Mouse (Mus musculus): ENCODE data around the gene Sypl.
A peak's percentile ranks its signal among the peaks of the same experiment; 100 is the strongest.
"Not testable (repeated sequence)": the region's sequence is repeated elsewhere in the genome, so short reads cannot be mapped to it uniquely, and the experiment has no call there.

Sypl gene

DNA sequence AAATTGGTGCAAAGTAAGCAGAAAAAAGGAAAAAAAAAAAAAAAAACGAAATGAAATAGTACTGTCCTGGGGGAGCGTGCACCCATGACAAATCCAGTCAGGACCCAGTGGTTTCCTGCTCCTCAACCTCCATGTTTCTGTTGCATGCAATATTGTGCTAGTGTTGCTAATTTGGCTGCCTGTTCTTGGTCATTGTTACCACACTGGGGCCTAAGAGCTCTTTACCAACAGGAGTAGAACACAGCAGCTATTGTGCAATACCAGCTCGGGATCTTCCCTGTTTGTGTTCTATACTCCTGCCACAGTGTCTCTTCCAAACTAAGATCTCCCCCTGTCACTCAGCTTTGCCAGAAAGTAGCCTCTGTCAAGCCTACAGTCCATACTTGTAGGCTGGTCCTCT lies 9.7 kb upstream of the Sypl start:
- no peak for DNase-seq (ENCODE audit: low spot score)

DNA sequence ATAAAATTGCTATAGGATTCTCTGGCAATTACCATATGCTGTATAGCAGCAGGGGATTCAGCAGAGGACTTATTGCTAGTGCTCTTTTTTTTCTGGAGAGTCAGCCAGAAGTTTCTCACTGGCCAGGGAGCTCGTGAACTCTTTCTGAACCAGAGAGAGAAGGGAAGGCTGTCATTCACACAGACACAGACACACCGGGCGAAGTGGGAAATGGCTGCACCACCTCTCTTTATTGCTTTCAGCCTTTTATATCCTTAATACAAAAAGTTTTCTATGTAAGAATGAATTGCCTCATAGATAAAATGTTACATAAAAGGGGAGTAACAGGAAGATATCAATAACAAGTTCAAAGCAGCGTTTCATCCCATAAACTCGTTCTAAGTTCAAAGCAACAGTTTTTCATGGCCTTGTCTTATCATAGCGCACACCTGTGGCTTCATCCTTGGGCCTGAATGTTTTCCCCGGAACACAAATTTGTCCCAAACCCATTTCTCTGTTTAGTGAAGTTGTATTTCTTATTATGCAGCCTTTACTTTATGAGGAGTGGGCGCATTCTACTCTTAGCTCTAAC lies 8.7 kb upstream of the Sypl start:
- no peak for DNase-seq (ENCODE audit: low spot score)

DNA sequence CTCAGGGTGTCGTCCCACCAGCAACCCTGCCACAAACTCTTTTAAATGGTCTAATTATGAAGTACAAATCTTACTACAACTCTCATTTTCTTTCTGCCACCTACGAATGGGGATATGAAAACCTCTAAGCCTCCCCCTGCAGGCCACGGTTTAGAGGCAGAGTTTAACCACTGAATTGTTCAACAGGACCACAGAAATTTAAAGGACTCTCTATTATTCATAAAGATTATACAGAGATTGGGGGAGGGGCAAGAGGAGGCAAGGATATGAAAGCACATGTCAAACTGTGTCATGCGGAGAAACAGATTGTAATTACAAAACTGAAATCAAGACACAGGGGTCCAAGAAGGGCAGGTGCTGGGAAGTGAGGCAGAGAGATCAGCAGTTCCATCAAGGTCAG lies 7.3 kb upstream of the Sypl start:
- DNase-seq (ENCODE audit: low spot score): no peak

DNA sequence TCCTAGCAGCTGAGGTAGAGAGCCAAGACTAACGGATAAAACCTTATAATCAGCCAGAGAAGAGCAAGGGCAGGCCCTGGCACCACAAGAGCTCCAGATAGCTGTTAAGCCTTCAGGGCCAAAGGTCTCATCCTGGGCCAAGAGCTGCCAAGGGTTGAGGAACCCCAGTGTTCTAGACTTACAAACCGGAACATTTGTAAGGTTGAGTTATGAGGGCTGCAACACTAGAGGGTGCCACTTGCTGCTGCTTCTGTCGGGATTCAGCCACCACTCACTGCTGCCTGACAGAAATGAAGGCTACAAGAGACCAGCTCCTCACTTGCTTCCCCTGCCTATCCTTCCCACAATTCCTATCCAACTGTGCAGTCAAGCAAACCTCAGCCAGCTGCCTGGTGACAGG lies 1.3 kb upstream of the Sypl start:
- DNase-seq (ENCODE audit: low spot score): peak; percentile 41

- DNase-seq (ENCODE audit: low spot score): no peak
These were observed 625 bp upstream of the Sypl start for GRCm38 (mm10) chr12:32953066-32953465.

GRCm38 (mm10) chr12:32954216-32955021 lies 728 bp downstream of the Sypl start:
- DNase-seq (ENCODE audit: low spot score): peak; percentile 61

DNA sequence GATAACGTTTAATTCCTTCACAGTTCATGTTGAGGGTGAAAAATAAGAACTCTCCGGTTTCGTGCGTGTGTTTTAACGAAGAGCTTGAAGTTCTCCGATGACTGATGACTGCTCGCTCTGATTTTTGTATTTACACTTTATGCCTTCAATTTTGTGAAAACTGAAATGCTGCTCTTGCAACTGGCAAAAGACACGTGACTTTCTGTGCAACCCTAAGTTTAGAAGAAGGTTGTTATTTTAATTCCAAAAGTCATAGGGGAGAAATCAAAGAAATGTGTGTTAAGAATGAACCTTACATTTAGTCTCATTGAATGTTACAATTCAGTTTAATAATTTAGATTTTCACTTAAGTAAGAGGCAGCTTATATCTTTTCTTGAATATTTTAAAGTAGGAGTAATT lies 1.3 kb downstream of the Sypl start:
- no peak for DNase-seq (ENCODE audit: low spot score)

- no peak for DNase-seq (ENCODE audit: low spot score)
These were observed 3.5 kb downstream of the Sypl start for GRCm38 (mm10) chr12:32957211-32957610.

- DNase-seq (ENCODE audit: low spot score): no peak
These were observed 8.4 kb downstream of the Sypl start for GRCm38 (mm10) chr12:32962132-32962531.

- no peak for DNase-seq (ENCODE audit: low spot score)
These were observed 10.2 kb downstream of the Sypl start for GRCm38 (mm10) chr12:32963858-32964257.

DNA sequence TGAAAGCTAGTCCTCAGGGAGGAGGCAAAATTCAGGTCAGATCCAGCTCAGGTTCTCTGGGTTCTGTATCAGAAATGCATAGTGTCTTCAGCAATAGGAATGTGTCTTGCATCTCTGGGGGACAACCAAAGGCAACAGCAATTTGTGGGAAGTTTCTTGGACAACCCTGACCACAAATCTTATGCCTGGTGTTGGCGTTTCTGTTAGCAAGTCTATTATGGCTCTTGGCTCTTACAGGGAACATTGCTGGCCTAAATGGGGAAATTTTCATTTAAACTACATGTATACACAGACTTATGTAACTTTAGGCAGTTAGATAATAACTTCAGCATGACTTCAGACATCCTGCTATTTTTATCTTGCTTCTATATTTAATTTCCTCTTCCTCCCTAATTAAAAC lies 18.6 kb downstream of the Sypl start:
- DNase-seq (ENCODE audit: low spot score): no peak

DNA sequence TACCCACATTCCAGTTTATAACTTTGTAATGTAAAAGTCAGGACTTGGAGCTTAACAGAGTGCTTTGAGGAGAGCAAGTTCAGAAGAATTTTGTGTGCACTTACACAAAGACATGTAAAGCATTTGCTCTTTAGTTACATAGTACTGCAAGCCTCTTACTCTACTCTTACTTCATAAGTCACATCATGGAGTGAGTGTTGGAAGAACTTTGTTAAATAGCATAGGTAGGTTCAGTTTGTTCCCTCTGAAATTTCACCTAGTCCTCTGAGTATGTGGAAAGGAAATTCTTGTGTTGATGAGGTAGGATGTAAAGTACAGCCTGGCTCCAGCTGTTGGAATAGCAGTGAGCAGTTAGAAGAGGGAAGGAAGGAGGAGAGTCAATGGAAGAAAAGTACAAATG lies 21.2 kb downstream of the Sypl start:
- DNase-seq (ENCODE audit: low spot score): no peak

DNA sequence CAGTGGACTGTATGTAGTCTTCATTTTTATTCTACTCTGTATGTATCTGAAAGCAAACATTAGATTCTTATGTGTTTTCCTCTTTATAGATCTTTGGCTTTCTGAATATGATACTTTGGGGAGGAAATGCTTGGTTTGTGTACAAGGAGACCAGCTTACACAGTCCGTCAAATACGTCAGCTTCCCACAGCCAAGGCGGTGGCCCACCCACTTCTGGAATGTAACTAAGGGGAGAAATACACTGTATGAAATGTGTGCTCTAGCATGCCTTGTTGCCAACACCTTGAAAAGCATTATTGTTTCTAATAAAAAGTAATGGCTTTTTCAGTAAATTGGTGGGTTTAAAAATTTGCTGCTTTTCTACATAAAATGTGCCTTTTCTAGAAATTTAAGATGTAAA lies 21.8 kb downstream of the Sypl start:
- DNase-seq (ENCODE audit: low spot score): no peak

- DNase-seq (ENCODE audit: low spot score): no peak
These were observed 28.9 kb downstream of the Sypl start for GRCm38 (mm10) chr12:32982631-32983030.

GRCm38 (mm10) chr12:32983081-32983480 lies 29.4 kb downstream of the Sypl start:
- no peak for DNase-seq (ENCODE audit: low spot score)

GRCm38 (mm10) chr12:32986284-32986683 lies 32.6 kb downstream of the Sypl start:
- DNase-seq (ENCODE audit: low spot score): no peak

GRCm38 (mm10) chr12:32989731-32990130 lies 36.0 kb downstream of the Sypl start:
- DNase-seq (ENCODE audit: low spot score): no peak

DNA sequence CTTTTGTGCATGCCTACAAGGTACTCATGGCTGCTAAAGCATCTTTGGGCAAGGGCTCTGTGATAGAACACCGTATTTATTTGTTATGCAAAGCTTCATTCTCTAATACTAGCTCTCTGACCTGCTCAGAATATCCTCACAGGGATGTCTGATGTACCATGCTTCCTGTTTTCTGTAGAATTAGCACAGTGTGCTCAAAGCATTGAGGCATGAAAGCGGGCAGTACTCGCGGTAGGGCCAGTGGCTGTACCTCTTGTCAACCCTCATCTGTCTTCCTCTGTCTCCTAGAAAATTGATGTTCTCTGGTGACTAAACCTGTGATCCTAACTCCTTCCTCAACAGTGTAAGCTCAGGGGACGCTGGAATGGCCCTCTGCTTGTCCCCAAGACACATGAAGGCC lies 40.4 kb downstream of the Sypl start:
- DNase-seq (ENCODE audit: low spot score): no peak

DNA sequence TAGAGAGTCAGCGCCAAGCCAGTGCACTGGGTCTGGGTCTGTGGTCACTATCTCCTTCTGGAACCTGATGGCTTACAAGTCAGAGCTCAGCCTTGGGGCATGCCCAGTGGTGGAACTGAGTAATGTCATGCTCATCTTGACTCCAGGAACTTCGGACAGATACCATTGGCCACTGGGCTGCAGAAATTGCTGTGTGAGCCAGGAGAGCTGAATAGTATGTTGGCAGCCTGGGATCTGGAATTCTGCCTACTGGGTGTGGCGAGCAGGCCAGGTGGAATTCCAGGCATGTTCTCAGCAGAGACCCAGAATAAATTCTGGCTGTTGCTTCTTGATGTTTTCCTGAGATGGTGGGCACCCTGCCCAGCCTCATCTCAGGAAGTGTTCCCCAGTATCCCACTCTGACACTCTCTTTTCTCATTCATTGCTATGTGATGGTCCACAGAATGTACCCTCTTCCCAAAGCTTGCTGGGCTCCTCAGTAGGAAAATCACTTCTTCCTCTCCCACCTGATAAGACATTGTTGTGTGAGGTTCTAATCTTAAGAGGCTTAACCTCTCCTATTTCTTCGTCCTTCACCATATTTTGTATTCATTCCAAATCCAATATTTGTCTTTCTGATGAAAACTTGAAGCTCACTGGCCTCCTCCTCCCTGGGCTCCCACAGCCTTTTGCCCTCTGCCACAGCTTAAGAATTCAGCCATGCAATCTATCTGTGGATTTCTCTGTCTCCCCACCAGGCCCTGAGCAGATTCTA lies 41.6 kb downstream of the Sypl start:
- no peak for DNase-seq (ENCODE audit: low spot score)

- no peak for DNase-seq (ENCODE audit: low spot score)
These were observed 45.1 kb downstream of the Sypl start for GRCm38 (mm10) chr12:32998766-32999165.

GRCm38 (mm10) chr12:32999778-33000177 lies 46.1 kb downstream of the Sypl start:
- not testable (repeated sequence) for DNase-seq (ENCODE audit: low spot score)

DNA sequence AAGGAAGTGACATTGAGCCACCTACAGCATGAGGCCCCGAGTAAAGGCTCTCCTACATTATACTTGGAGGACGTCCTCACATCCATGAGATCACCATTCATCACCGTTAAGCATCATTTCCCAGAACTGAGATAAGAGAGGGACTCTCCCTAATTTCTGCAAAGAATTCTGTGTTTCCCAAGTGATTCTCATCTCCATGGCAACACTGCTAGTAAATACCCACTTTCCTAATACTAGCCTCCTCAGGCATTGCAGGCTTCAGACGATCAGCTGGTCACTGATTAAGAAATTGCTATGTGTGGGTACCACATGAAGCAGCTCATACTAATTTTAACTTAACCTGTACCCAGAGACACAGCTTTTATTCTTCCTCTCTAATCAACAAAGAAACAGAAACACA lies 46.7 kb downstream of the Sypl start:
- no peak for DNase-seq (ENCODE audit: low spot score)

GRCm38 (mm10) chr12:33003339-33003965 lies 49.8 kb downstream of the Sypl start:
- DNase-seq (ENCODE audit: low spot score): no peak

Data from embryo, embryonic 10.5 days (tissue).